Mouse (Mus musculus) v-Abl transformed pro-B cells (cell line): ENCODE data around the gene Larp4b.

Source experiments
- in situ Hi-C, 2 experiments: fragments of 400-800 bp; cut with MboI; formaldehyde crosslinking; loops; one replicate each; pipeline ENCODE4 v1.15.1; 2025; ENCODE audit not compliant: unreplicated experiment in 2 of 2

Larp4b gene

GRCm38 (mm10) chr13:9198728-9199464, 105.2 kb downstream of the Larp4b start:
- in situ Hi-C loops, result loop anchor here in 1 of 2 experiments (25.0 kb wide), 1 partner anchor 863 kb away; no protein-coding TSS in a partner anchor

GRCm38 (mm10) chr13:9199465-9199844, 105.8 kb downstream of the Larp4b start:
- in situ Hi-C loops, result loop anchor here in 1 of 2 experiments (25.0 kb wide), 1 partner anchor 863 kb away; no protein-coding TSS in a partner anchor

GRCm38 (mm10) chr13:9222761-9223405, 129.2 kb downstream of the Larp4b start:
- in situ Hi-C loops, result no loop called here
